Mouse (Mus musculus) yolk sac, embryonic 10.5 days (tissue): ENCODE results near the gene Ifitm5.
"Not testable (repeated sequence)": the region's sequence is repeated elsewhere in the genome, so short reads cannot be mapped to it uniquely, and the experiment has no call there.

Experiments
- DNase-seq: peaks from one replicate; pipeline ENCODE4 v3.0.0-alpha.2; 2017; ENCODE audit warnings: low spot score

The Ifitm5 gene

GRCm38 (mm10) chr7:140949824-140950530 is at the start of gene Ifitm5:
Gene Ifitm5 (minus strand): TSS chr7:140950291.
- DNase-seq, result no peak

DNA sequence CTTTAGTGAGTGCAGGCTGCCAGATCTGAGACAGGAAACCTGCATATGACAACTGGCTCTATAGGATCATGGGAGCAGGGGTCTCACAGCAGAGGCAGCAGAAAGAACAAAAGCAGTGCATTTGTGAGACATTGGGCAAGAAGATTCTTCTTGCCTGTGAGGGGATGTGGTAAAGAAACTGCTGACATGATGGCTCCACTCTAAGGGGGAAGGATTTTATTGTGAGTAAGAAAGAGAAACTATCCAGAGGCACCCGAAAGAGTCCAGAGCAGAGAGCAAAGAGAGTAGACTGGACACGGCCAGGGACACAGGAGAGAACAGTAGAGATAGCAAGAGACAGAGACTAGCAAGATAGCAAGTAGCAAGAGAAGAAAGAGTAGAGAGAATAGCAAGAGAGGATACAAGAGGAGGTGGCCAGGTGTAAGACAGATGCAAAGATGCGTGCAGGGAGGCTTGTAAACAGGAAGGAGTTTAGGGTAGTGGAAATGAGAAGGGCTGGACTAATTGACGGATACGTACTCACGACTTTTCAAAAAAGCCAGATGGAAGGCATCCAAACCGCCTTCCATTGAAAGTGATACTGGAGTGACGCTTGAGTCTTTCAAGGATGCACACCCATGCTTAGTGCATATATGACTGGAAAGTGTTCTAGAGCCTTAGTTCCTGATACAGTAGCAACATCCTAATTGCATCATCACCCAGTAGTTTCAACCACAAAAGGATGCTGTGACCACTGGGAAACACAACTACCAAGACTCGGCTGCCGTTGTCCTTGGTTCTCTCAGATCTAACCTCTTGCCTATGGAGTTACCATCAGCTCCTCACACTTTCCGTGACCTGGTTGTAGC is 49.0 kb upstream of the Ifitm5 start:
- no peak for DNase-seq

DNA sequence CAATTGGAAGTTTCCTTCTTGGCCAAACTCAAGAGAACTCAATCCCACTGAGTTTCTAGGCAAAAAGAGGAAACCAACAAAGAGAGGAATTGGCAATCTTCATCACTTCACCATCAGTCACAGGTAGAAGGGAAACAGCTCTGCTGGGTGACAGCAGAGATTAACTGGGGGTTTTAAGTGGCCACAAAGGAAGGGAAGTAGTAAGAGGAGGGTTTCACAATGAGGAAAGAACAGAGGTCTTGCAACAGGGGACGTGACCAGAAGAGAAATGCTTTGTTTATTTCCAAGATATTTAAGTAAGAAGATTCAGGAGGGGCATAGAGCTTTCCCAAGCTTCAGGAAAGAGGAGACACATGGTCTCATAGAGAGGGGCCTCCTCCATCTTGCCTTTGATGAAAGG is 47.7 kb upstream of the Ifitm5 start:
- no peak for DNase-seq

DNA sequence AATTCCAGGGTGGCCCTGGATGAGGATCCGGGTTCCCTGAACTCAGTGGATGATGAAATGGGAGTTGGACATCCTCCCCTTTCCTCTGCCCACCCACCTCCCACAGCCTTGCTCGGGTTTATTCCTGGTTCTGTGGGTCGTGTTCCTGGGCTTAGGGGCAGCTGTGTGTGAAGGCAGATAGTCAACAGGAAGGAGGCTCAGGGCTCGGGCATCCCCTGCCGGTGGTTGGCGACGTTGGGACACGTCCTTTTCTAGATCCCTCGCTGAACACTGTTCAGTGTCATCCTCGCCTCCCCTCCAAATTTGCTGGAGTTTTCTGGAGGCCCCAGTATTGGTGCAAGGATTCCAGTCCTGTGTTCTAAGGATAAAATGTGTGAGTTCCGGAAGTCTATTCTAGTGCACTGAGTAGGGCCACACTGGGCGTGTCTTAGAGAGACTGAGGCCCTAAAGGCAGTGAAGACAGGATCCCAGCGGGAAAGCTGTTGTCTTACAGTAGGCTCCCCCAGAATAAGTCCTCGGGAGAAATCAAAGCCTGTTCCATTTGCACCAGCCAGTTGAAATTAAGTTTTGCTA is 41.1 kb upstream of the Ifitm5 start:
- no peak for DNase-seq

- DNase-seq, result no peak
These were observed 40.5 kb upstream of the Ifitm5 start for GRCm38 (mm10) chr7:140990622-140991021.

- DNase-seq, result no peak
These were observed 40.1 kb upstream of the Ifitm5 start for GRCm38 (mm10) chr7:140990185-140990584.

- DNase-seq, result no peak
These were observed 38.9 kb upstream of the Ifitm5 start for GRCm38 (mm10) chr7:140989022-140989421.

GRCm38 (mm10) chr7:140987182-140988138 is 37.4 kb upstream of the Ifitm5 start:
- no peak for DNase-seq

- DNase-seq, result no peak
These were observed 32.9 kb upstream of the Ifitm5 start for GRCm38 (mm10) chr7:140982971-140983370.

GRCm38 (mm10) chr7:140981704-140982103 is 31.6 kb upstream of the Ifitm5 start:
- no peak for DNase-seq

DNA sequence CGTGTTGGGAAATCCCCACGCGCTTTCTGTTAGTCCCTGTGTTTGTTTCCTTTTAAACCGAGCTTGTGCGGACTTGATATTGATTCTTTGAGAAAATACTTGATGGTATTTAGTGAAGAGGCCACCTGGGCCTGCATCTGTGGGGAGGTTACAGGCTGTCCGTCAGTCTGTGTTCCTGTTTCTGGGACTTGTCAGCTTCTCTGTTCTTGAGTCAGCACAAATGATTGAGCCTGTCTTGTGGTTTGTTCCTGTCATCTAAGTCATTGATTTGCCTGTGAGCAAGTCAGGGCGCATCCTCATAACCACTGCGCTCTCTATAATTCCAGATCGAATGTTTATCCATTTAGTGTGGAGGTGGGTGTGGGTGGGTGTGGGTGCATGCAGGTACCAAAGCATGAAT is 26.6 kb upstream of the Ifitm5 start:
- not testable (repeated sequence) for DNase-seq

GRCm38 (mm10) chr7:140975465-140975864 is 25.4 kb upstream of the Ifitm5 start:
- no peak for DNase-seq

DNA sequence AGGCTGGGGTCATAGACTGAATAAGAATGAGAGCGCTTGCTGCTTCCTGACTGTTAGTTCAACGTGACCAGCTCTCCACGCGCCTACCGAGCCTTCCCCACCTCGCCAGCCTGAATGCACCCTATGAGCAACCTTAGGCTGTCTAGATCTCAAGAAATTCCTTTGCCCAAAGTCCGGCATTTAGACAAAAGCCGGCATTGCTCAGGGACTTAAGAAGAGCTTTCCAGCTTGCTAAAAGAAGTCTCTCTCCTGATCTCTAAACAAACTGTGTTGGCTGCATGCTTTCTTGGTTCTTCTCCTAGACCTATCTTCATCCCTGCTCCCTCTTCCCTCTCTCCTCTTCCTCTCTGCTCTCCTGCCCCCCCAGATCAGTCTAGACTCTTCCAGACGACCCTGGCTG is 24.8 kb upstream of the Ifitm5 start:
- DNase-seq, result peak; percentile 23

DNA sequence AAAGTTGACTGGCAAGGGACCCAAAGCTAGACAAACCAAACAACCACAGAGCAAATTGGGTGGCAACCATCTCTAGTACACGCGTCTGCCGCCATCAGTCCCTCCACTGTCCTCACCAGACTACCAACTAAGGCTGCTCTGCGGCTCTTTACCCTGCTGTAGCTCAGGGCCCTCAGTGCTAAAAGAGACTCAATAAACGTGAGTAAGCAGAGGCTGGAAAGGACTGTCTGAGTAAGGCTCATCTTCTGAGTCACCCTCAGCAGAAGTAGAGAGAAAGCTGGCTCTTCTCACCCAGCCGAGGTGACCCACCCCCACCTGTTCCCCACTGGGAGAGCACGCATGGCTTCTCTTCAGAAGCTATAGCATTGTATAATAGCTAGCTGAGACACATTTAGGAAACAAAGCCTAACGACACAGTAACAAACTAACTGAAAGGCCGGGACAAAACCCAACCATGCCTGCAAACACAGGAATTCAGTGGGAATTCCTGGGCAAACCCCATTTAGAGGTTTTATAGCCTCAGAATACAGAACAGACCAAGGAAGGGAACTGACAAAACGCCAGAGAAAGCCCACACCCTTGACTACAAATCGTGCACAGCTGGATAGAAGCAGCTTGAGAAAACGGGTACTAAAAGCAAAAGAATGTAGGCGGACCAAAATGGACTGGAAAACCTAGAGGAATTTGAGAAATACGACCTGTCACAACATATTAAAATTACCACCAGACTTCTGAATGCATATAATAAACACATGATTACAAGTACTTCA is 23.5 kb upstream of the Ifitm5 start:
- no peak for DNase-seq

GRCm38 (mm10) chr7:140971479-140972171 is 21.5 kb upstream of the Ifitm5 start:
- DNase-seq, result peak; percentile 36

- DNase-seq, result no peak
These were observed 20.8 kb upstream of the Ifitm5 start for GRCm38 (mm10) chr7:140970931-140971330.

DNA sequence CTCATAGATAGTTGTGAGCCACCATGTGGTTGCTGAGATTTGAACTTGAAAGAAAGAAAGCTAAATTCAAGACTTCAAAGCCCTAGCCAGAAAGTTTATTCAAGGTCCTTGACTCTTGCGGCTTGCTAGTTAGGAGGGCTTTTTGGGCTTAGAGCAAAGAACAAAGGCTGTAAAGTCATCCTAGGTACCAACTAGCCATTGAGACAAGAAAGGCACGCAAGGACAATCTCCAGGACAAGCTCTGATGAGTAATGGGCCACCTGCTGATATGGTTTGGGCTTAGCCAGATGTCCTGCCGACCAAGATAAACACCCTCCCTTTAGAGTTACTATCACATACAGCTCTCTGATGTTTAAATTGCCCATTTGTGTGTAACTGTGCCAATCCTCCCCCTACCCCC is 18.6 kb upstream of the Ifitm5 start:
- not testable (repeated sequence) for DNase-seq

DNA sequence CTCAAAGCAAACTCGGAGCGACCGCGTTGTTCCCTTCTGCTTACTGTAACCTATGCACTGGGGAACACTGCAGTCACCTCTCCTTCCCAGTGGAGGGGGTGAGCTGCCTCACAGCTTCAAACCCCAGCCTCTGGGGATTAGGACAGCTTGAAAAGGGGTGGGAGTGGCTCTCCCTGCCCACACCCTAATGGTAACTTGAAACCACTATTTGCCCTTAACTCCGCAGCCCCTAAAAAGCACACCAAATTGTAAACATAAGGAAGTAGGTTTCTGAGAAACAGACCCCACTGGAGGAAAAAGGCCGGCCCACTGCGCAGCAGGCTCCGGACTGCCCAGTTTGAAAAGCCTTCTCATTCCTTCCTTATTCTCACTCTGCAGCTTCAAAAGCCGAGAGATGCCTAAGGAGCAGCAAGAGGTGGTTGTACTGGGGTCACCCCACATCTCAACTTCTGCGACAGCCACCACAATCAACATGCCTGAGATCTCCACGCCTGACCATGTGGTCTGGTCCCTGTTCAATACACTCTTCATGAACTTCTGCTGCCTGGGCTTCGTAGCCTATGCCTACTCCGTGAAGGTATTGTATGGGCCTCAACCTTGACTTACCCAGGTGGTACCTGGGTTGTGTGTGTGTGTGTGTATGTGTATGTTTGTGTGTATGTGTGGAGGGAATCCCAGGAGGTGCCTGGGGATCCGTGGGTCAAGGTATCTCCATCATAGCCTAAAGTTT is 17.9 kb upstream of the Ifitm5 start:
- DNase-seq, result peak; percentile 43

DNA sequence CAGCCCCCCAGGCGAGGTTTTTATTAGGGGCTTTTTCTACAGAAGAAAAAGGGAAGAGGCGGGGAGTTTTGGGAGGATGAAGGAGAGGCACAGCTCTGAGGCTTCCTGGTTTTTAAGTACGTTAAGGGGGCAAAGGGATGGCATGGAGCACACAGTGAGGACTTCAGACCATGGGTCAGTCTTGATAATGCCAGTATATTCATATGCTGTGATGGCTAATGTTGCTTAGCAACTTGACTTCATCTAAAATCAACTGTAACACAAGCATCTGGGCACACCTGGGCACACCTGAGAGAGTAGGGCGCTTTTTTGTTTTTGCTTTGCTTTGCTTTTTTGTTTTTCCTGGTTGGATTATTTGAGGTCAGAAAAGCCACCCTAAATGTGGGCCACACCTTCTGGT is 16.8 kb upstream of the Ifitm5 start, which contains the start of gene Ifitm1:
Gene Ifitm1, plus strand, starts transcription at position 301 of the 400 bp plus-strand sequence.
- no peak for DNase-seq

DNA sequence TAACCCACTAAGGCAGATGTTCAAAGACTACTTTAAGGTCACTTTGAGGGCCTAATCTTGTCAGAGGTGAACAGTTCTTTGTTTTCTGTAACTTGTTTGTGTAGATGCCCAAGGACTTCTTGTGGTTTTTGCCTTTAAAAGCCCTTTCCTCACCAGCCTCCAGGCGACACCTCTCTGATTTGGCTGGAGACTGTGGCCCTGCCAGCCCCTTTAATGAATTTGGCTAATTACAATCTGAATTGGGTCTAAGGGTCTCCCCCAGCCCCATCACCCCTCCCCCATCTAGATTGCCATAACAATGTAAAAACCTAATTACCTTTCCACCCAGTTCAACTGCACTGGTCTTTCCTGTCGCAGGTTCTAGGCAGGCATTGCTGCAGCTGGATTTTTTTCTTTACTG is 12.6 kb upstream of the Ifitm5 start:
- DNase-seq, result no peak
